Mouse (Mus musculus) cerebellum, postnatal 25 days (tissue): ENCODE results near the gene Traf1.

Experiments
- DNase-seq, 2 experiments: peaks; one replicate each; pipeline ENCODE4 v3.0.0; 2021; ENCODE audit warnings: mixed read lengths in 2 of 2

Gene Traf1

DNA sequence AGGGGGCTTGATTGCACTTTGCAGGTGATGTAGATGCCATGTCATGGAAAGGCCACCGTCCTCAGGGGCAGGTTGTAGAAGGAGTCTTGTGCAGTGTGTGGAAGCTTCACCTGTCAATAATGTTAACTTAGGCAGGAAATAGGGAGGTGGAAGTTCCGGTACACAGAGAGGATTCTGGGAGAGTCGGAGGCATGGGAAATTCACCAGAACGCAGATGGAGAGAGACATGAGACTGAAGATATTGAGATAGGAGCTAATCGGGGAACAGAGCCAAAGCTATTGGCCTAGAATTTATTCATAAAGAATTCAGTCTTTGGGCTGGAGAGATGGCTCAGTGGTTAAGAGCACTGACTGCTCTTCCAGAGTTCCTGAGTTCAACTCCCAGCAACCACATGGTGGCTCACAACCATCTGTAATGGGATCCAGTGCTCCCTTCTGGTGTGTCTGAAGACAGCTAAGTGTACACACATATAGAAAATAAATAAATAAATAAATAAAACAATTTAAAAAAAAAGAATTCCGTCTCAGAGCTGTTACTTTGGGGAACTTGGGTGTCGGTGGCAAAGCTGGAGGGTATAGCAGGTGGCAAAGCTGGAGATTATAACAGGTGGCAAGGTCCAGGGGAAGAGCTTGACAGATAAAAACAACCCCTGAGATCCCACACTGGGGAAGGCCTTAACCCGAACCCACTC lies 4.8 kb upstream of the Traf1 start:
- DNase-seq = no peak

DNA sequence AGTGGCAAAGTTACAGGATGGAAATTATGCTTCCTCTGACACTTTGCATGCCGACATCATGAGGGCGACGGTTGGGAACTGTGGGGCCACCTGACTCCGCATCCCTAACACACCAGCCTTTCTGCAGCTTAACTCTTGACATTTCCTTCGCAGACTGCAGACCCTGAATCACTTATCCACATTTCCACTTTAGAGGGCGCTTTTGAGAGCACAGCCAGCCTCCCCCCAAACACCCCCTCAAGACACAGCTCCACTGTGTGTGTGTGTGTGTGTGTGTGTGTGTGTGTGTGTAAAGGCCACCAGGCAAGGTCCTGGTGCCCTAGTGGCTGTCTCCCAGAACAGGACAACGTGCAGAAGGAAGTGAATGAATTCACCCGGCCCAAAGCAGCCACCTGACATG lies 4.2 kb upstream of the Traf1 start:
- no peak for DNase-seq

DNA sequence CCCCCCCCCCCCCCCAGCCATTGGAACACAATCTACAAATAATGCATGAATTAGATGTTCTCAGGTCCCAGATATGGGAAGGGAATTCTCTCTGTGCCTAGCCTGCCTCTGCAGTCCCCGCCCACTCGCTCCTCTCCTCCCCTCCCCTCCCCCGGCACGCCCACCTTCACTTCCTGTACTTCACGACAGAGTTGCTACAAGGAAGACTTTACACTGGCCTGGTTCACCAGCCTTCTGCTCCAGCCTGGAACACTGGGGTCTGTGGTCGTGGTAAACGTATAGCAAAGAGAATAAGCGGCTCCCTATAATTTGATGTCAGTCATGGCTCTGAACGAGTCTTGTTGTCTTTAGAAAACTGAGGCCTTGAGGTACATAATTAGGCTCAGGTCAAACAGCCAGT lies 3.7 kb upstream of the Traf1 start:
- DNase-seq = no peak

DNA sequence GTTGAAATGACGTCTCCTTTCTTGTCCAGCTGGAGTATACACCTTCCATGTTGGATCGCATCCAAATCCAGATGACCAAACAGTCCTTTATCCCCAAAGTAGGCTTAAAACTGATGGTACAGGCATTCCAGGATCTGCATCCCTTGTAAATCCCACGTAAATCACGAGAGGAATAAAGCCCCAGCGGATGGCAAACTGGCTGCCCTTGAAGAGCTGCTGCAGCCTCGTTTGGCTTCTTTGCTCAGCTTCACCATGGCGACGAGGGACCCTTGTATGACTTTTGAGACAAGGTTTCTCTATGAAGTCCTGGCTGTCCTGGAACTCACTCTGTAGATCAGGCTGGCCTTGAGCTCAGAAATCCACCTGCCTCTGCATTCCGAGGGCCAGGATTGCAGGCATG lies 3.1 kb upstream of the Traf1 start:
- DNase-seq = no peak

DNA sequence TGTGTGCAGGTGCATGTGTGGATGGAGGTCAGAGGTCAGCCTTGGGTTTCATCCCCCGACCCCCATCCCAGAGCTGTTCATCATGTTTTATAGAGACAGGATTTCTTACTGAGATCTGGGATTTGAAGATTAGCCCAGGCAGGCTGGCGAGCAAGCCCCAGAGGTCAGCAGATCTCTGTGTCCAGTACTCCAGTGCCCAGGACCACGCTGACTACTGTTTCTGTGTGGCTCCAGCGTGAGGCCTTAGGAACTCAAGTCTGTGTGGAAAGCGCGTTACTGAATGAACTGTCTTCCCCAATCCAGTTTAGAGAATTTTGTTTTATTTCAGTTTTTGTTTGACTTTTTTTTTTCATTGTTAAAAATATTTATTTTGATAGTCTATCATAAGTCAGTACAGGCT lies 2.7 kb upstream of the Traf1 start:
- no peak for DNase-seq

DNA sequence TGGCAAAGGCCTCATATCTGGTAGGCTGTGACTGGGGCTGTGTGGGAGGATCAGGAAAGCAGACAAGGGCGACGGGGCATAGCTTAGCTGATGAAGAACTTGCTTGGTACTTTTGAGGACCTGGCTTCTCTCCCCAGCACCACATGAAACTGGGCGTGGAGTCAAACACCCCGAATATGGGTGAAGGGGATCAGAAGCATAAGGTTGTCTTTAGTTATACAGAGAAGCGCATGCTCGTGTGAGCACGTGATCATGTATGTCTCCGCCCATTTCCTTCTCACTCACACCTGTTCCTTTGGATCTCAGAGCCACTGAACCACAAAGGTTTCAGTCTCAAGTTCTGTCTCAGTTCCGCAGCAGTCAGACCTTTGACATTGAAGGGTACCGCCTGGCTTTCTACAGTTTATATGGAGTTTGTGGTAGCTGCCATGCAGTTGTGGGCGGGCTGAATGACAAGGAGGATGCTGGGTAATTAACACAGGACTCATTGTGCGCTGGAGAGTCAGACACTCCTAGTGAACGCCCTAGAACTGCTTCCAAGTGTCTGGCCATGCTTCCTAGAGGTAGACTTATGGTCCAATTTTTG lies 1.9 kb upstream of the Traf1 start:
- no peak for DNase-seq

DNA sequence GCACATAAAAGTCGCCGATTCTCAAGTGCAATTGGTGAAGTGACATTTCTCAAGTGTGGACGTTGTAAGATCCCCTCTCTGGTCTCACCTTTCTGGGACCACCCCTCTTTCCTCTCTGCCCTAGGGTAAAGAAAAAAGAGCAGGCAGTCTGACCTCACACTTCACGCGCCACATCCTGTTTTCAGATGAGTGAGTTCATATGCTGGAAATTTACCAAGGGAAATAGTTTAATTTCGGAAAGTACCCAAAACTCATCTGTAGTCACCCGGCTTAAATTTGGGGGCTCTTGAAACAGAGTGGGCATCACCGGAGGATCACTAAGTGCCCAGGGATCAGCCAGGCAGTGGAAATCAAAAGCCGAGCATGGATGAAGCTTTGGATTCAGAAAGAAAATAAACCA lies 1.3 kb upstream of the Traf1 start:
- DNase-seq = no peak

DNA sequence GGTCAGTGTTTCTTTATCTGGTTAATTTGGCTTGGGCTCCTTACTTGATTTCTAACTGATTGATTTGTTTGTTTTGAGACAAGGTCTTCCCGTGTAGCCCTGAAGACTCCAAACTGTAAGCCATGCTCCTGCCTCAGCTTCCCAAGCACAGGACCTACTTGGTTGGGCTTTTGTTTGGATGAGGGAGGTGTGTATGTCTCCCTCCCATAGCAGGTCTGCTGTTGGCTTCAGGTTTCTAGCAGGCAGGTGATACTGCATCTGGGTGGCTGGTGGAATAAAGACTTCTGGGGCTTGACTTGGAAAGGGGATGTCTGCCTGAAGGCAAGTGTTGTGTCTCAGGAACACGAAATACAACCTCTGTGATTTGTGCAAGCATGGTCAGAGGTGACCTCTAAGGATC lies 639 bp upstream of the Traf1 start:
- DNase-seq = no peak

DNA sequence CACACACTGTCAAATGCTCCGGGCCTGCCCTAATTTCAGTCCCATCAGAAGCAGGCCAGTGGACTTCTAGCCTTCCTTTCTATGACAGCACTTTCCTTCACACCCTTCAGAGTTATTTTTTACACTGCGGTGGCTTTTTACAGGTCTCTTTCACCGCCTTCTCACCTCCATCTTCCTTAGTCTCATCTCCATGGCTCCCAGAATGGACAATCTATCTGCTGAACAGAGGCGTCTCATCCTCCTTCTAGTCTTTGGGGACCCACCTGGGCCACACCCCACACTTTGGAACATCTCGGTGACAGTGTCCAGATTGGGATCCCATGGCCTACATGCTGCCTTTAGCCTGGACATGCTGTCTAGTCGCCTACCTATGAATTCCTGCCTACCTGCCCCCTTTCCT lies 606 bp downstream of the Traf1 start:
- no peak for DNase-seq

DNA sequence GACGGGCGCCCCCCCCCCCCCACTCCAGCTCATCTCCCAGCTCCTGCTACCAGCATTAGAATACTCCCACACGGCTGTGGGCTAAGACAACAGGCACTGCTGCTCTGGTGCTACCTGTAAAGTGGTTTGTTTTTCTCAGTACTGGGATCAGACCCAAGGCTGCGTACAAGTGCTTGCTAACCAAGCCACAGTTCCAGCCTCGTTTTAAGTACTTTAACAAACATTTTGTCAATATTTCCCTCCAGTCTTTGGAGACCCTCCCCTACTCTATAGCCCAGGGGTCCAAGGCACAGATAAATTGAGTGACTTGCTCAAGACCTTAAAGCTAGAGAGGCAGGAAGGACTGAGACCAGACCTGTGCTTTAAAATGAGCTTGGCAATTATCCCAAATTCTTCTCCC lies 1.1 kb downstream of the Traf1 start:
- no peak for DNase-seq

DNA sequence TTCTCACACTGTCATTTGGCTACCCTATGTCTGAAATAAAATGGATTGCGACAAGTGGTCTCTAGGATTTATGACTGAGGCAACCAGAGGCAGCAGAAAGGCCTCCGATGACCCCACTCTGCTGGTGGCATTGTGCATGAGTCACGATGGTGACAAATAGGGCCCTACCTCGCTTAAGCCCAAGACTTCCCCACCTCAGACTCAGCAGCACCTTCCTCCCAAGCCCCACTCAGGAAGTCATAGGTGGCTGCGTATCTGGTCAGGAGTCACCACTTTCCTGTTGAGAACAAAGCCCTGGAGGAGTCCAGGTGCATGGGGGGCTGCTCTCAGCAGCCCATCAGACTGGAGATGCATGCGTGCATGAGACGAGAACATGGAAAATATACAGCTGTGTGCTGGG lies 3.0 kb downstream of the Traf1 start:
- no peak for DNase-seq

DNA sequence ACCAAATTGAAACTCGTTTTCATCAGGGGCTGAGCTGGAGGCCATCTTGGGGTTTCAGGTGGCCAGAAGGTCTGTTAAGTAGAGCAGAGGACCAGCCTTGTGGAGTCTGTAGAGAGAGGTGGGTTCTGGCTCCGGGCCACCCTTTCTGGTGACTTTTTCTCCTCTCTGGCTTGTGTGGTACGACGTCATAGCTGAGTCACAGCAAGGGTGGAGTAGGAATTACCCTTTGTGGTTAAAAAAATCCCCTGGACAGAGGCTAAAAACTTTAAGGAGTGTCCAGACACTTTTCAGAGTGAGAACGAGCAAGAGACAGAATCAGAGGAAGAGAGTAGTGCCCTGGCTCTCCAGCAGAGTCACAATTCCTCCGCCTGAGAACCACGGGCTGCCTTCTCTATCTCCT lies 3.5 kb downstream of the Traf1 start:
- DNase-seq = no peak

DNA sequence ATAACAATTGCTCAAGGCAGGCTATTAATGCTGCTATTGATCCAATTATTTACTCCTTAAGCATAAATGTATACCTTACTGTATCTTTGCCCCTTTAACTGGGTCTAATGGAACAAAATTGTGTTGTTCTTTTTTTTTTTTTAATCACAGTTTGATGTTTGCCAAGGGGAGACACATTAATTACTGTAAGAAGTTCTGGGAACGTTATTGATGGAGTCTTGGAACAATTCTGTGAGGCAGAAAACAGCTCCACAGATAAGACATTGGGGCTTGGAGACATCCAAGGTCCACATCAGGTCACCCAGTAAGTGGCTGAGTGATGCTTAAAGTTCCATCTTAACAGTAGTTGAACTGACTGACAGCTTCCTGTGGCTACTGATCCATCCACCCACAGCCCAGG lies 4.2 kb downstream of the Traf1 start:
- no peak for DNase-seq

DNA sequence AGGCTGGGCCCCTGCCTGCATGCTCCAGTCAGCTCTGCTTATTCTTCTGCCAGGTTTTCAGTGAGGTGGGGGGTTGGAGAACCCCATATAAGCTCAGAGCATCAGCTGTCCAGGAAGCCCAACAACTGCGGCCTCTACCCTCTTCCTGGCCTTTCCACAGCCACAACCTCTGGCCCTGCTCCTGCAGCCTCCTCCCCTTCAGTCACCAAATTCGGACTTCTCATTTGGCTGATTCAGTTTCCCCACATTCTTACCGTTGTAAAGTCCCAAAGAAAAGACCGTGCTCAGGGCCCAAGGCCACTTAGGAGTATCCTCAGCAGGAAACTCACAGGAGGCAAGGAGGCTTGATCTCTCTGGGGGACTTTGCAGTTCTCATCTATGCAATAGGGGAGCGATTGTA lies 4.6 kb downstream of the Traf1 start:
- no peak for DNase-seq

DNA sequence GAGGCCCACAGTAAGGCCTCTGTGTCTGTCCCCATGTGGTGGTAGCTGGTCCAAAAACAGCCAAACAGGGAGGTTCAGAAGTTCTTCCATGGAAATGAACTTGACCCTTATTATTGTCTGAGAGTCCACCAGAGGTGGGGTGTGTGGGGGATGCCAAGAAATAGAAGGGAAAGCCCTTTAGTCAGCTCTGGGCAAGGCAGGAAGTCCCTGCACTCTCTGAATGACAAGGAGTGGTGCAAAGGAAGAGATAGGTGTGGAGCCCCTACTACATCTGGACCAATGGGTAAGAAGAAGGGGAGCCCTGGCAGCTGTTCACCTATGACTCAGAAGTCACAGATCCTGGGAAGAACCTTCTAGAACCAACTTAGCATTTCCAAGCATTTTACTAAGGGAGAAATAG lies 7.2 kb downstream of the Traf1 start:
- DNase-seq = no peak

DNA sequence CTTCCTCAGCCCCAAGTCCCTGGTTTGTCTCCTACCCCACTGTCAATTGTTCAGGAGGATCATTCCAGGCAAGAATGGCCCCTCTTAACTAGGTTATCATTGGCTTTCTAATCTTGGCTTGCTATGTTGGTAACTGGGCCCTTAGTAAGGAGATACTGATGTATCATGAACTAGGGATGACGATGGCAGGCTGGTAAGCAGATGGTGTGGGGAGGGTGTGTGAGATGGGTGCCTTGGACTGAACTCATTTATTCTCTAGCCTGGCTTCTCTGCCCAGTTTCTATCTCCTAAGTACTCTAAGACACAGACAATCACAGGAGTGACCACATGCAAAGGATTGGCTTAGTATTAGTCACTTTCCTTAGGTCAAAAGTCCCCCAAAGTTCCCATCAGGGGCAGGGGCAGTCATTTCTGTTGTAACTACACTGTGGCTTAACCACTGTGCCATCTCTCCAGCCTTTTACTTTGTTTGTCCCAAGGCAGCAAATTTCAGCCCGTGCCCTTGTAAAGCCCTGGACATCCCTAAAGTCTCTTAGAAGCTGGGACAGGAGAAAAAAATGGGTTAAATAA lies 7.9 kb downstream of the Traf1 start:
- no peak for DNase-seq

DNA sequence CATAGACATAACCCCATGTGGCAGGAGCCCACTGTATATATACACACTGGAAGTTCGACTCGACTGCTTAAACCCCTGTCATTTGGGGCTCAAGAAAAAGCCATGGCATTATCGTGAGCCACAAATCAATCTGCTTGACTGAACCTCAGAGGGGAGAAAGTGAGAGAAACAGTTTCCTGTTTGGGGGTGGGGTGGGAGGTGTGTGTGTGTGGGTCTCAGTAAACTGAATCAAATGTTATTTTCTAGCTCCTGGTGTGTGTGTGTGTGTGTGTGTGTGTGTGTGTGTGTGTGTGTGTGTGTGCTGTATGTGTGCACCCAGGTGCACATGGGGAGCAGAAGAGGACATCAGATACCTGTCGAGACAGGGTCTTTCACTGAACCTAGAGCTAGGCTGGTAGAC lies 8.6 kb downstream of the Traf1 start:
- no peak for DNase-seq

DNA sequence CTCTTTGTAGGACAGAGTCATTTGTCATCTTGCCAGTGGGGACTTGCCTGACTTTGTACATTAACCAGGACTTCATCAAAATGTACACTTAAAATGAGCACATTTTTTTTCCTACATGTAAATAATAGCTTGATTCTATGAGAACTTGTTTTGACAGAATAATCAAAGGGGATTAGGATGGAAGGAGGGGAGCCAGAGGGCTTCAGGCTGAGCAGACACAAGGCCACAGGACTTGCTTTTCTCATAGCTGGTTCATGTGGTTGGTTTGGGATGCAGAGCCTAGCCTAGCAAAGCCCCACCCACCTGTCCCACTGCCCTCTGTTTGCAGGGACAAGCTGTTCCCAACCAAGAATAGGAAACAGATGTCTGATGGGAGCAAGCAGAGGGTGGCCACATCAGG lies 10.1 kb downstream of the Traf1 start:
- DNase-seq = no peak

DNA sequence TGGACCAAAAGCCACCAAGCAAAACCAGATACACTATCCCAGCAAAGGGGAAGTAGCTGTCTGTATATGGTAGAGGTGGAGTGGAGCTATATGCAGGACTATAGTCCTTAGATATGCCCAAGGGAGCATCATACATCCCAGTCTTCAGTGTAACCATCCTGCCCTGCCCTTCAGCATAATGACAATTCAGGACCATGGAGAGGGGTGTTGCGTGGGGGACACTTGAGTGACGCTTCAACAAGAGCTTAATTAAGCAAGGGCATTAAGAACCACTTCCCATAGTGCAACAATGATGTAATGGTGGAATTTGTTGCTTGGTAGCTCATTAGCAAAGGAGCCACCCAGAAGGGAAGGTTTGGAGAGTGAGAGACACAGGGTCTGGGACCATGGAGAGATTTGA lies 12.9 kb downstream of the Traf1 start:
- DNase-seq = no peak

DNA sequence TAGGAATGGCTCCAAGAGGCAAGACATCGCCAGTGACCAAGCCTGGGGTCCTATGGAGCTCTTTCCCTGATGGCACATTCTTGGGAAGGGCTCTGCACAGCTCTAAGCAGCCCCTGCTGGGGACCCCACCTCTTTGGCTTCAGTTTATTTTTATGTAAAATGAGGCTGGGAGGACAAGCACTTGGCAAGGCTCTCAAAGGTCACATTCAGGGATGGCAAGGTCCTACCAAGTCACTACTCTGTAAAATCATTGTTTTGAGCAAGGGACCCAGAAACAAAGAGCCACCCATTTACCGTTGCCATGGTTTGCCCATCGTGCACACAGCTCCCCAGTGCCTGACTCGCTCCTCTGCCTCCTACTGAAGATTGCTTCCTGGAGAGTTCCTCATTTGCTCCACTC lies 15.5 kb downstream of the Traf1 start:
- DNase-seq = no peak

DNA sequence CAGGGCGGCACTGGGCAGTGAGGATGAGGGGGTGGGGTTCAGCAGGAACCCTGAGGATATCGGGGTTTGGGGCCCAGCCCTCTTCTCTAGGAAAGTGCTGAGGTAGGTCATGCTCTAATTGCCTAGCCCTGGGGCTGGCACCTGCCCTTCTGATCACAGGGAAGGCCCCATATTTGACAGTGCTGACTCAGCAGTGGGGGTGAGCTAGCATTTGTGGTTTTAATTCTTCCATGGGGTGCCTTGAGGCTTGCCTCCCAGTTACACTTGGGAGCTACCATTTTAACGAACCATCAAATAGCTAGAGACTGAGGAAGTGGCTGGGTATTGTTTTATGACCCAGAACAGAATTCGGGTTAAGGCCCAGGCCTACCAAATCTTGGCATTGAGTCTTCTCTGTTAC lies 16.0 kb downstream of the Traf1 start:
- DNase-seq = no peak

DNA sequence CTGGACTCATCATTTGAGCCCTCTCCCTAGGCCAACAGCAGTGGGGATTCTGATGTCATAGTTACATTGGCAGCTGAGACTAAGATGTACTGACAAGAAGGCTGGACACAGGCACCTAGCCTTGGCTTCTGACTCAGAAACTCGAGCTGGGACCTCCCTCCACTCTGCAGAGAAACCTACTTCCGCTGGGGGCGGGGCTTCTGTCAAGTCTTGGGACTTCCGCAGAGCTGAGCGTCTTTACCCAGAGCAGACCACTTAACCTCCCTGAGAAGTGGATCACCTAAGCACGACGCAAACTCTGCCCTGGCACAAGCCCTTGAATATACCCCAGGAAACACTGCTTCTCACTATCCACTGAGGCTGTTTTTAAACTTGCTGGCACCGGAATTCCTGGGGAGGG lies 16.8 kb downstream of the Traf1 start:
- no peak for DNase-seq

DNA sequence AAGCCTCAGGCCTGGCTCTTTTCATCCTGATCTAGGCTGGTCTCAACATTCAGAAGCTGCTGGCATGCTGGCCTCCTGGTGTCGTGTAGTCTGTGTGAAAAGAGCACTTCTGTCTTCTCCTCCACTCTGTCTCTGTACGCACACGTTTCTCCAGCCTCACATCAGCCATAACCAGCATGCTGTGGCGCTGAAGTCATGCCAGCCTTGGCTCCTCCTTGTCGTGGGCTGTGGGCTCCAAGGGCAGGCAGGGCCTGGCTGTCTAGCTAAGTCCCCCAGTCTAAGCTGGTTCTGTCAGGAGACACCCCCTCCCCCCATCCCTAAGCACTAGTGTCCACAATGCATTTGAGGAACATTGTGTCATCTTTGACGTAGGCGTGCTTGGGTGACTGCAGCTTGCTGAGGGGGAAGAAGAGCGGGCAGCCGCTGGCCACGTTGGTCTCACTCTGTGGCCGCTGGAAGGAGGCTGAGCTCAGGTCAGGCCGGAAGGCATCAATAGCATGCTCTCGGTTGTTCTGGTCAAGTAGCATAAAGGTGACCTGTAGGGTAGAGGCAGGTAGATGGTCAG lies 17.9 kb downstream of the Traf1 start:
- DNase-seq = no peak

DNA sequence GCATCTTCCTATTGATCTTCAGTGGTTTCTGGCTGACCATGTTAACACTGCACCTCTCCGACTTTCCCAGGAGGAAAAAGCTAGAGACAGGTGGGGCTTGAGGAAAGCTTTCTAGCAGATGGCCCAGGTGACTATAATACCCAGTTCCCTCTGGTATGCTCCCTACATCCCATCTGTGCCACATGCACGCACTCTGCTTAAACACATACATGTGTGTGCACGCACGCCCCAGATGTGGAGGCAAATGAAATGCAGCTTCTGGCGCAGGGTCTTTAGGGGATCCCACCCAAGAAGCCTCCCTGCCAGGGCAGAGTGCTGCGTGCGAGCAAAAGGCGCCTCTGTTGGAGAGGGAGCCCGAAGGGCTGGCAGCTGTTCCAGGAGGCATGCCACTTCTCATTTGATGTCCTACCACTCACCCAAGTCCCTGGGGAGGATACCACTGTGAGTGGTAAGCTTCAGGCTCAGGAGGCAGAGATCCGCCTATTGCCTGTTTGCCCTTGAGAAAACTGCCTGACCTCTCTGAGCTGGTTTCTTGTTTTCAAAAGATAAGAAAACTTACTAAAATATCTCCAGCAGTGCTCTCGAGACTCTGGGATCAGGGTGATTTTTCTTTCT lies 20.4 kb downstream of the Traf1 start:
- DNase-seq = no peak
